Mouse (Mus musculus): Measurements from ENCODE around the gene Zcchc14.

DNA sequence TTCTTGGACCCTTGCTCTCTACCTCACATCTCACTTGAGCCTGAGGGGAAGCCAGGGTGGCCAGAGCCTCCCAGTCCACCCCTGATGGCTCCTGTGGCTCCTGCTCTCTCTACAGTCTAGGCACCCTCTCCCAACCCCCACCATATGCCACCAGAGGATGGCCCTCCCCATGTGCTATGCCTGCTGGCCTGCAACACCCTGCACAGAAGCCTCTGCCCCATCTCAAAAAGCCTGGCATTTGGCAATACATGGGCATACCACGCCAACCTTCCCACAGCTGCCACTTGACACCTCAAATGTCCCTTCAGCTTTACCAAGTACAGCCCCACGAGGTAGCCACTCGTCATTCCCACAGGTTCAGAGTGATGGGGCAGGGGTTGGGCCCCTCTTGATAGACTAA lies 9.9 kb downstream of the Zcchc14 start:
- TF ChIP-seq ZC3H11A (IDR thresholded peaks at IDR 0.05; ENCODE audit: borderline replicate concordance, low read depth, low read length) (no peak), HCFC1 (IDR thresholded peaks at IDR 0.05; ENCODE audit: borderline replicate concordance, insufficient read depth, low read length) (no peak), CHD2 (IDR thresholded peaks at IDR 0.05; ENCODE audit: low read depth, low read length) (no peak)

Measured in ES-E14 (cell line).